ENCODE assay signal across 8 mouse cellular contexts in genomic region chr6:102564011-102564731, GRCm38 (mm10). TPM values are rescaled to one million over a fixed set of nuclear protein-coding genes. Genes with fewer than 3 reads are reported as not detected.
DNase-seq lines count a peak whose midpoint lies in the region; ATAC-seq and TF ChIP-seq lines count a peak whose summit lies in the region.

No protein-coding gene starts in this region.

- H3K27me3 ChIP-seq in lung, embryonic 15.5 days = peaks cover 26% of the 10 kb centered on the region
- peaks cover 15% of the 10 kb centered on the region; the same call in 1 of the 2 replicates for H3K27me3 ChIP-seq in intestine, postnatal 0 days (replicated peaks; ENCODE audit: control insufficient read depth, insufficient read depth, low read length)
- 0 out of 2 replicates have a peak, but pooled peaks cover 4% of the 10 kb centered on the region for H3K27me3 ChIP-seq in neural tube, embryonic 11.5 days (ENCODE audit: control insufficient read depth, insufficient read depth, low read length)

- peaks cover 4% of the 10 kb centered on the region; the same call in 1 of the 2 replicates for H3K4me1 ChIP-seq in lung, embryonic 15.5 days
- H3K4me1 ChIP-seq in lung, adult 2 months (ENCODE audit: control insufficient read depth, insufficient read depth, low read length) = no peaks in the 10 kb centered on the region
- no peaks in the 10 kb centered on the region for H3K4me1 ChIP-seq in intestine, postnatal 0 days (replicated peaks; ENCODE audit: control insufficient read depth, insufficient read depth, low read length)
- 0 out of 2 replicates have a peak, but pooled peaks cover 5% of the 10 kb centered on the region for H3K4me1 ChIP-seq in neural tube, embryonic 11.5 days (ENCODE audit: control insufficient read depth, insufficient read depth, low read length)

- no peak for TF ChIP-seq CTCF in lung, adult 2 months (IDR thresholded peaks at IDR 0.05; ENCODE audit: insufficient read depth, low read length)
- TF ChIP-seq CTCF in intestine, postnatal 0 days (IDR thresholded peaks at IDR 0.05; ENCODE audit: low read depth) = peak; percentile 37

- no peaks in the 10 kb centered on the region for H3K36me3 ChIP-seq in lung, embryonic 15.5 days
- no peaks in the 10 kb centered on the region for H3K36me3 ChIP-seq in intestine, postnatal 0 days (ENCODE audit: control insufficient read depth, insufficient read depth)
- no peaks in the 10 kb centered on the region for H3K36me3 ChIP-seq in neural tube, embryonic 11.5 days (ENCODE audit: control insufficient read depth, insufficient read depth, low read length)

- no peak overlapping the region for H3K27ac ChIP-seq in lung, embryonic 15.5 days
- no peak overlapping the region for H3K27ac ChIP-seq in intestine, postnatal 0 days (ENCODE audit: low read depth, low read length)
- 0 out of 2 replicates have a peak overlapping the region, but pooled peaks have one; percentile 20 for H3K27ac ChIP-seq in neural tube, embryonic 11.5 days (ENCODE audit: low read depth, low read length)

- peak overlapping the region; percentile 49 for H3K4me3 ChIP-seq in lung, embryonic 15.5 days
- H3K4me3 ChIP-seq in lung, adult 2 months (replicated peaks; ENCODE audit: extremely low read depth, low read depth, low read length) = no peak overlapping the region
- H3K4me3 ChIP-seq in intestine, postnatal 0 days (ENCODE audit: low read depth, low read length) = peak overlapping the region; percentile 44
- peak overlapping the region; percentile 49 for H3K4me3 ChIP-seq in neural tube, embryonic 11.5 days (ENCODE audit: low read depth, low read length)

- H3K9ac ChIP-seq in lung, embryonic 15.5 days = peak overlapping the region; percentile 24; the same call in 1 of the 2 replicates
- no peak overlapping the region; the same call in 1 of the 2 replicates for H3K9ac ChIP-seq in intestine, postnatal 0 days (ENCODE audit: low read depth, low read length)
- H3K9ac ChIP-seq in neural tube, embryonic 11.5 days (ENCODE audit: low read length) = peak overlapping the region; percentile 52

- H3K9me3 ChIP-seq in lung, embryonic 15.5 days = no peaks in the 10 kb centered on the region
- no peaks in the 10 kb centered on the region for H3K9me3 ChIP-seq in intestine, postnatal 0 days (ENCODE audit: control insufficient read depth)
- H3K9me3 ChIP-seq in neural tube, embryonic 11.5 days (ENCODE audit: control insufficient read depth, low read length) = no peaks in the 10 kb centered on the region

- no peak for TF ChIP-seq POLR2A in lung, adult 2 months (IDR thresholded peaks at IDR 0.05; ENCODE audit: borderline replicate concordance, extremely low read depth, low read depth, low read length)

- DNase-seq in lung, adult 2 months = no peak
- peak; percentile 64 to 80 for DNase-seq in cerebellum, postnatal 10 days
- DNase-seq in forelimb bud, embryonic 11.5 days (ENCODE audit: low read depth, low spot score) = peak; percentile 78
- peak; percentile 64 for DNase-seq in left cerebral cortex, postnatal 4 days
- peak; percentile 84 for DNase-seq in neural tube, embryonic 11.5 days (ENCODE audit: low spot score)
- peak; percentile 66 for DNase-seq in yolk sac, embryonic 10.5 days (ENCODE audit: low spot score)

- intact Hi-C loops in left cerebral cortex, postnatal 4 days (cut with DNase I) = loop anchor here (10.0 kb wide), 1 partner anchor 629 kb away; no protein-coding TSS in a partner anchor

- WGBS in lung, embryonic 15.5 days = under 1% methylated on average over 38 of the region's 63 CpGs
- 1% methylated on average over 63 of the region's 63 CpGs for WGBS in lung, adult 2 months
- 1% methylated on average over 60 of the region's 63 CpGs for WGBS in intestine, postnatal 0 days
- WGBS in neural tube, embryonic 11.5 days = 1% methylated on average over 47 of the region's 63 CpGs

- peak overlapping the region; percentile 94 for H3K4me2 ChIP-seq in lung, embryonic 15.5 days
- H3K4me2 ChIP-seq in intestine, postnatal 0 days (replicated peaks; ENCODE audit: low read depth) = peak overlapping the region; percentile 76
- peak overlapping the region; percentile 87 for H3K4me2 ChIP-seq in neural tube, embryonic 11.5 days (ENCODE audit: low read depth)

- peak; percentile 97 for ATAC-seq in lung, embryonic 15.5 days (ENCODE audit: borderline replicate concordance, extremely low read depth, low FRiP score, low TSS enrichment)
- peak; percentile 33; the same call in 1 of the 2 replicates for ATAC-seq in intestine, postnatal 0 days
- peak; percentile 96 for ATAC-seq in neural tube, embryonic 11.5 days (ENCODE audit: insufficient read depth, low FRiP score, low TSS enrichment)

RNA-seq across cellular contexts. Expression of gene Cntn3, which starts 8.7 kb away (rescaled TPM):
- 0.20 and 0.22 TPM in 2 replicates for polyA plus RNA-seq in lung, embryonic 15.5 days (2015; fragmentation: Nextera tagmentation; extraction: Ambion mirVana)
- not detected in 2 replicates for polyA plus RNA-seq in lung, adult 2 months (2012; rRNA removed)
- 0.74 and 0.82 TPM in 2 replicates for polyA plus RNA-seq in intestine, postnatal 0 days (2015; fragmentation: Nextera tagmentation; extraction: Ambion mirVana)
- total RNA-seq in left cerebral cortex, postnatal 4 days (2021) = 10 to 100 TPM; 20.5 to 22.9 TPM
- 0.64 and 1.0 TPM in 2 replicates for polyA plus RNA-seq in neural tube, embryonic 11.5 days (2014; fragmentation: Nextera tagmentation; extraction: Ambion mirVana)

Comparison
In these comparisons a context has a peak if more than half of its experiments do, and no peak if none do; other contexts are left out.
1. ATAC-seq: peak in every context shown above with its lines; median percentile 97 in lung, embryonic 15.5 days; 96 in neural tube, embryonic 11.5 days; 33 in intestine, postnatal 0 days.